Mouse (Mus musculus) CH12F3 (cell line): Measurements from ENCODE around the gene Mrpl41.

Experiments used
- in situ Hi-C: fragments of 300-500 bp; cut with MboI; formaldehyde crosslinking; loops from 2 replicates; pipeline ENCODE4 v1.14.3; 2020; ENCODE audit warnings: low sequenced_read_pairs

The Mrpl41 gene

GRCm38 (mm10) chr2:24942092-24942491 is 32.8 kb downstream of the Mrpl41 start:
- in situ Hi-C loops: no loop called here

DNA sequence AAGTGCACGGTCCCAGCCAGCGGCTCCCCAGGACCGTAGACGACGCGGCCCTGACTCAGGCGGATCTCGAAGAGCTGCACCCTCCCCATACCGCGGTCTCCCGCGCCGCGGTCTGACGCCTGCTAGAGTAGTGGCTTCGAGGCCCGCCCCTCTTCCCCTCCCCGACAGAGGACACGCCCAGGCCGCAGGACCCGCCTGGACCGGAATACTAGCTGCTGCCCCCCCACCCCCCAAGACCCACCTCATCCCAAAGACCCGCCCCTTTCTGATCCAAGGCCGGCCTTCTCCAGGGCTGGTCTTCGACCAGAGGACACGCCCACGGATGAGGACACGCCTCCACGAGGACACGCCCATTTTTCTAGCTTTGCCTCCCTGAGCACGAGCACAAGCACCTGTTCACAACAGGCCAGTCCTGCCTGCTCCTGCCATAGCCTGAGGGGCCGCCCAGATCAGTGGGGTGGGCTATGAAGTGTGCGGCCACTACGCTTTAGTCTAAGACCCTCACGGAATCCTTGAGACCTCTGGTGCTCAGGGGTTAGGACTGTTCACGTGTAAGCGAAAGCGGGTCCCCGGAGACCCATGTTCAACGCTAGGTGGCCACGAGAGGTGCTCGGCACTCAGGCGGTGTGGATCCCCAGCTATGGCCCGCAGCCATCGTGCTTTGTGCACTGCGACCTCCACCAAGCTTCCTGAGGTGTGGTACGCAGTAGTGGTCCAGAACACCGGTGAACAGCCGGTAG is 39.7 kb downstream of the Mrpl41 start, which contains the start of gene Arrdc1:
Gene Arrdc1, minus strand, starts transcription at position 196 of the 740 bp plus-strand sequence.
- in situ Hi-C loops: no loop called here

DNA sequence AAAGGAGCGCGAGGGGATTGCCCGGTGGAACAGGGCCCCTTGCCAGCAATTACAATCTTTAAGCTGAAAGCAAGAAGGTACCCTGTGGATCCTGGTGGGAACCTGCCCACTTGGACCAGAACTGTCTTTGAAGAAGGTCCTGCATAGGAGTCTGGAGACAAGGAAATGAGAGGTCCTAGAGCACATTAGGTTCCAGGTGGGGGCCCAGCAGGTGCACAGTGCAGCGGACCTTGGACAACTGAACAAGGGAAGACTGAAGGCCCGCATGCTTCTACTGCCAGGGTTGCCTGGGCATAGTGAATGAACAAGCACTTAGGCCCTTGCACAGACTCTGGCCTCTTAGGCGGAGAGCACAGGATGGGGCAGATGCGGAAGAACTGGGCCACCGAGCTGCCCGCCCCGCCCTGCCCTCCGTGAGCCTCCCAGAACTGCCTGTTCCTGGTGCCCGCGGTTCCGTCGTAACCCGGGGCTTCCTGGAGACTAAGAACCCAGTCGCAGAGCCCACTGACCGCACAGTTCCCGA is 40.4 kb downstream of the Mrpl41 start:
- in situ Hi-C loops: no loop called here

DNA sequence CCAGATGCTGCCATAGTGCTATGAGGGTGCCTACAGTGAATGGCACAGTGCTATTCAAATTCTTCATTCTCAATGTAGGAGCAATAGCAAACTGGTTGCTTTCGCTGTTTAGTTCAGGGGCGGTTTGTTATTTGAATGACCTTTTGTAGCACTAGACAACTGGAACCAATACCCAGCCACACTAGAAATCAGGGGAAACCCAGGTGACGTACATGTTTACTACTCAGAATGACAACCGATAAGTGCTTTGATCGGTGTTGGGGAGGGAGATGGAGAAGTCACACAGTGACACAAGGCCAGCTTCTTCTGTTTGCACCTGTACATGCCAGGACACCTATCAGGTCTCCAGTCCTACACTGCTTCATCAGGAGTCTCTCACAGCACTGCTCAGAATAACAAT is 45.3 kb downstream of the Mrpl41 start:
- in situ Hi-C loops: no loop called here

DNA sequence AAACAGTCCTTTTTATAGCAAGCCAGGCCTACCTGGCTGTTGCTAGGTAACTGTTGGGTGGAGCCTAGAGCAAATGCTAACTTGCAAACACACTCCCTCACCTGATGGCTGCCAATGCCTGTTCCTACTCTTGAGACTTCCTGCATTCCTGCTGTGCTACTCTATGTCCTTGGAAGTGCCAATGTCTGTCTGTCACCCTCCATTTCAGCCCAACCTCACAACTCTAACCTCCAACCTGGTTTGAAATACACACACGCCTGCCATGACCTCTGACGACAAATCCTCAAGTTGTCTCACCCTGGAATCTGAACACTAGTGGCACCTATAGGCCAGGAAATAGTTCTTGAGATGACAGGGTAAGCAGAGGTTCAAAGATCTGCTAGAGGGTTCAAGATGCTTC is 45.8 kb downstream of the Mrpl41 start:
- in situ Hi-C loops: no loop called here

GRCm38 (mm10) chr2:24927810-24928479 is 47.0 kb downstream of the Mrpl41 start:
- in situ Hi-C loops: no loop called here

- in situ Hi-C loops: no loop called here
Observed at GRCm38 (mm10) chr2:24926965-24927358, 47.9 kb downstream of the Mrpl41 start.

GRCm38 (mm10) chr2:24926345-24926964 is 48.4 kb downstream of the Mrpl41 start:
- in situ Hi-C loops: no loop called here

GRCm38 (mm10) chr2:24925284-24925683 is 49.6 kb downstream of the Mrpl41 start:
- in situ Hi-C loops: no loop called here
